Comparison of ENCODE assay signal across 21 mouse cellular contexts in genomic region chr16:97655800-97656199, GRCm38 (mm10). TPM values are rescaled to one million over a fixed set of nuclear protein-coding genes. Genes with fewer than 3 reads are reported as not detected.
DNase-seq lines count a peak whose midpoint lies in the region; ATAC-seq and TF ChIP-seq lines count a peak whose summit lies in the region.
"Had no signal": no experiment of that assay in that cellular context is flagged by ENCODE, and none has a peak within 500 bp of the region (broad histone marks: within the 10 kb centered on the region; RNA-seq: fewer than 3 reads in every experiment).

No protein-coding gene starts in this region.

- in situ Hi-C loops in Patski (cut with MboI; ENCODE audit: low pct_unique_long_range_greater_than_20kb): no loop called here

- no peak for TF ChIP-seq CTCF in Patski (IDR thresholded peaks at IDR 0.05)

- H3K9me3 ChIP-seq in lung, embryonic 16.5 days (ENCODE audit: control insufficient read depth, low read length): no peaks in the 10 kb centered on the region
- H3K9me3 ChIP-seq in midbrain, embryonic 10.5 days (replicated peaks): no peaks in the 10 kb centered on the region
- H3K9me3 ChIP-seq: embryonic facial prominence, embryonic 12.5 days; forebrain, embryonic 15.5 days; limb, embryonic 13.5 days; megakaryocyte, embryonic 14.5 days had no signal

- no peak overlapping the region for H3K27ac ChIP-seq in lung, embryonic 16.5 days (ENCODE audit: low read length)
- no peak overlapping the region for H3K27ac ChIP-seq in midbrain, embryonic 10.5 days (replicated peaks)
- H3K27ac ChIP-seq: embryonic facial prominence, embryonic 12.5 days; forebrain, embryonic 15.5 days; limb, embryonic 13.5 days had no signal

- ATAC-seq in Patski: peak; percentile 41
- peak; percentile 76 for ATAC-seq in lung, embryonic 16.5 days (ENCODE audit: low read depth)
- ATAC-seq in erythroblast, adult 5-6 weeks (replicated peaks; ENCODE audit: low FRiP score, poor library complexity, severe bottlenecking): no peak
- ATAC-seq: activated CD4-positive, CD25-positive, alpha-beta regulatory T cell, adult 4 months; CD4-positive, CD25-positive, alpha-beta regulatory T cell, adult 4 months; forebrain, embryonic 15.5 days; midbrain, embryonic 16.5 days had no signal

- 56% methylated on average over 2 of the region's 2 CpGs for WGBS in lung, embryonic 16.5 days
- WGBS in midbrain, embryonic 10.5 days: 92% methylated on average over 2 of the region's 2 CpGs

- peak; percentile 36 for DNase-seq in adrenal gland, postnatal 14 days
- DNase-seq in adrenal gland, adult 18-20 months (ENCODE audit: low spot score in 2 of 2): no peak
- no peak for DNase-seq in Patski (ENCODE audit: low read depth, low spot score)
- DNase-seq in kidney, postnatal 10 days: peak; percentile 51
- DNase-seq in thymus, postnatal 0 days (ENCODE audit: low spot score): no peak
- DNase-seq in midbrain, embryonic 10.5 days (ENCODE audit: low spot score): no peak
- DNase-seq: cerebellum, postnatal 10 days; gastrocnemius, postnatal 36 days; retina, postnatal 1 day; right cerebral cortex, postnatal 4 days; thymus, postnatal 14 days had no signal

- no peak overlapping the region for H3K4me3 ChIP-seq in lung, embryonic 16.5 days (ENCODE audit: low read length)
- no peak overlapping the region for H3K4me3 ChIP-seq in midbrain, embryonic 10.5 days
- H3K4me3 ChIP-seq: embryonic facial prominence, embryonic 12.5 days; forebrain, embryonic 15.5 days; limb, embryonic 13.5 days; megakaryocyte, embryonic 14.5 days had no signal

- H3K27me3 ChIP-seq in Patski: no peaks in the 10 kb centered on the region
- H3K27me3 ChIP-seq in lung, embryonic 16.5 days (ENCODE audit: control insufficient read depth, insufficient read depth, low read depth, low read length): no peaks in the 10 kb centered on the region
- H3K27me3 ChIP-seq in midbrain, embryonic 10.5 days (ENCODE audit: low read depth, poor library complexity, severe bottlenecking): peaks cover 8% of the 10 kb centered on the region
- H3K27me3 ChIP-seq: embryonic facial prominence, embryonic 12.5 days; forebrain, embryonic 15.5 days; limb, embryonic 13.5 days had no signal

- POLR2A ChIA-PET in Patski (lab: Charles Lee): no interaction called here

- CTCF ChIA-PET in Patski (lab: Charles Lee): interaction anchor here (1.0 to 3.0 kb wide), 2 partner anchors 10 to 37 kb away, joined by 4 to 9 read pairs; no protein-coding TSS in a partner anchor

- H3K4me1 ChIP-seq in lung, embryonic 16.5 days (replicated peaks; ENCODE audit: control insufficient read depth, insufficient read depth, low read length): 0 out of 2 replicates have a peak, but pooled peaks cover 3% of the 10 kb centered on the region
- peaks cover 17% of the 10 kb centered on the region for H3K4me1 ChIP-seq in midbrain, embryonic 10.5 days
- H3K4me1 ChIP-seq: embryonic facial prominence, embryonic 12.5 days; forebrain, embryonic 15.5 days; limb, embryonic 13.5 days; megakaryocyte, embryonic 14.5 days had no signal

- H3K4me2 ChIP-seq in lung, embryonic 16.5 days (ENCODE audit: low read depth, low read length): no peak overlapping the region
- H3K4me2 ChIP-seq: embryonic facial prominence, embryonic 12.5 days; forebrain, embryonic 15.5 days; limb, embryonic 13.5 days had no signal

- H3K9ac ChIP-seq in lung, embryonic 16.5 days (ENCODE audit: low read length): no peak overlapping the region
- H3K9ac ChIP-seq: embryonic facial prominence, embryonic 12.5 days; forebrain, embryonic 15.5 days; limb, embryonic 13.5 days had no signal

- H3K36me3 ChIP-seq in lung, embryonic 16.5 days (ENCODE audit: control insufficient read depth, insufficient read depth, low read length): no peaks in the 10 kb centered on the region
- H3K36me3 ChIP-seq in midbrain, embryonic 10.5 days: no peaks in the 10 kb centered on the region
- H3K36me3 ChIP-seq: embryonic facial prominence, embryonic 12.5 days; forebrain, embryonic 15.5 days; limb, embryonic 13.5 days had no signal

RNA-seq across cellular contexts. Expression of gene Tmprss2, which starts 44.8 kb away (rescaled TPM):
- total RNA-seq in adrenal gland, postnatal 14 days (2021): 0.56 and 1.7 TPM in 2 replicates
- not detected for total RNA-seq in adrenal gland, adult 18-20 months (2021)
- polyA plus RNA-seq in Patski (2021): 0.12 TPM
- polyA plus RNA-seq in lung, embryonic 16.5 days (2015; fragmentation: Nextera tagmentation; extraction: Ambion mirVana): 12.0 and 15.4 TPM in 2 replicates
- 1.3 and 1.5 TPM in 2 replicates for polyA plus RNA-seq in thymus, postnatal 0 days (2015; fragmentation: Nextera tagmentation; extraction: Ambion mirVana)
- polyA plus RNA-seq in midbrain, embryonic 10.5 days (2016; fragmentation: Nextera tagmentation; extraction: Ambion mirVana): 0.15 and 0.24 TPM in 2 replicates
- total RNA-seq in erythroblast, adult 5-6 weeks (2015; ENCODE audit: low replicate concordance): not detected in 2 replicates
- total RNA-seq in erythroblast, adult 5-6 weeks (2017; ENCODE audit: low replicate concordance): not detected in 2 replicates
- total RNA-seq: gastrocnemius, postnatal 36 days; layer of hippocampus, postnatal 14 days had no signal
- polyA plus RNA-seq: CD4-positive, CD25-positive, alpha-beta regulatory T cell, adult 4 months; forebrain, embryonic 15.5 days had no signal

Comparison
In these comparisons a context has a peak if more than half of its experiments do, and no peak if none do; other contexts are left out.
1. DNase-seq: peak in adrenal gland, postnatal 14 days (single experiment) and kidney, postnatal 10 days (single experiment); none in adrenal gland, adult 18-20 months (0 of 2), Patski (single experiment), thymus, postnatal 0 days (single experiment) and midbrain, embryonic 10.5 days (single experiment).